Mouse (Mus musculus) urinary bladder, postnatal 14 days (tissue): ENCODE results near the gene Ereg.

ENCODE experiments used
- DNase-seq: peaks from one replicate; pipeline ENCODE4 v3.0.0; 2021; ENCODE audit warnings: low spot score

Gene Ereg

DNA sequence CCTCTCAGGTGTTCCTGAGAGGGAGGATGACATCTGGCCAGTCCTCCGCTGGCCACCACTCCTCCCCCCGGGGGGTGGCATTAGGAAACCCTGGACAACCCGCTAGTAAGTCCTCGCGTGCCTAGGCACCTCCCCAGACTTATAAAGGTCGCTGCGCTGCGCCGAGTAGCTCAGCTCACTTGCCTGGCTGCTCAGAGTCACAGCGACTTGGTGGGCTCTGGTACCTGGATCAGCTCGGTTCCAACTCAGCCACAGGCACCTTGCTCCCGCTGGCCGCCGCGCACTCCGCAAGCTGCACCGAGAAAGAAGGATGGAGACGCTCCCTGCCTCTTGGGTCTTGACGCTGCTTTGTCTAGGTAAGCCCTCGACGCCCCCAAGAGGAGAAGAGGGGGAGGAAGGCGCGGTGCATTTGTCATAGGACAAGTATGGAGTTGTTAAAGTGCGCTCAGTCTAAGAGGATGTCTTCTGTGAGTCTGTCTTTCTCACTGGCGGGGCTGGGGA is at the start of gene Ereg:
Gene Ereg (plus strand): TSS at position 173 of the 501 bp plus-strand sequence.
- DNase-seq = peak; percentile 31

DNA sequence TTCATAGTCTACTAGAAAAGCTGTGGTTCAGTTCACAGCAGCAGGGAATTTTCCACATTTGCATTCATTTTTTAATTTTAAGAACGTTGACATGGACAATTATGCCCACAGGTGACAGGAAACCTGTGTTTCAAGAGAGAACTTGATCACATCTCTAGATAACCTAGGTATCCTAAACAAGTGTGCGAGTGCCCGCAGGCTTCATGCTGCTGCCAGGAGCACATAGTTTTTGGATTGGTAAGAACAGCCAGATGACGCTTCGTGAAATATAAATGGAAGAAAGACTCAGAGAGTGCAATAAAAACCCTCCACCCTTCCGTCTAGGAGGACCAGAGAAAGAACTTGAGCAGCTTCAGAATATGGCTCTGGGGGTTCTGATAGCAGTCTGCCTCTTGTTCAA is 47.3 kb upstream of the Ereg start, which contains the start of gene Epgn:
Gene Epgn (plus strand): TSS at position 301 of the 400 bp plus-strand sequence.
- DNase-seq = no peak

DNA sequence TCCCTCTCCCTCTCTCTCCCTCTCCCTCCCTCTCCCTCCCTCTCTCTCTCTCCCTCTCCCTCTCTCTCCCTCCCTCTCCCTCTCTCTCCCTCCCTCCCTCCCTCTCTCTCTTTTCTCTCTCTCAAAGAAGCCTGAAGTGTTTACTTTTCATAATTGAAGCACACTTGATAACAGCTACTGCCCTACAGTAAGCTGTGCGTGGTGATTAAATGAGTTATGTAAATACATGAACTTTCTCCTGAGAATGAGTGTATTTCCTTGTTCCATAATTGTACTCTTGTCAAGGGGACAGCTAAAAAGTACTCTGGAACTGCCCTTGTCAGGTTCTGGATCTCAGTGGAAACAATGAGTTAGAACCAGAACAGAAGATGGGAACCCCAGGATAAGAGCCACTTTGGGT is 46.6 kb upstream of the Ereg start:
- no peak for DNase-seq

DNA sequence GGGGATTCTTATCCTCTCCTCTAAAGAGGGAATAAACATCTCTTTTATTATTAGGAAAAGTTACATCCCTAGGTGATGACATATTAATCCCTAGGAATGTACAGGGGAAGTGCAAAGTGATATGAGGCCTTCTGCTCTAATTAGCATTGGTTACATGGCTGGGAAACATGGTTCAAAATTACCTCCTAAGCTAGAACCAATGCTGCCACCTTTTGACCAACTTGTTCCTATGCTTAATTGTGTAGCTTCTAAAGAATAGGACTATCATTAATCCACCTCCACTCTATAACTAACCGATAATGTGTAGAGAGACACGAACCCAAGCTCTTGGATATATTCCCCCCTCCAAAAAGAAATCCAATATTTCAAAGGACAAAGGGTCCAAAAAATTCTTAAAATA is 43.8 kb upstream of the Ereg start:
- no peak for DNase-seq

DNA sequence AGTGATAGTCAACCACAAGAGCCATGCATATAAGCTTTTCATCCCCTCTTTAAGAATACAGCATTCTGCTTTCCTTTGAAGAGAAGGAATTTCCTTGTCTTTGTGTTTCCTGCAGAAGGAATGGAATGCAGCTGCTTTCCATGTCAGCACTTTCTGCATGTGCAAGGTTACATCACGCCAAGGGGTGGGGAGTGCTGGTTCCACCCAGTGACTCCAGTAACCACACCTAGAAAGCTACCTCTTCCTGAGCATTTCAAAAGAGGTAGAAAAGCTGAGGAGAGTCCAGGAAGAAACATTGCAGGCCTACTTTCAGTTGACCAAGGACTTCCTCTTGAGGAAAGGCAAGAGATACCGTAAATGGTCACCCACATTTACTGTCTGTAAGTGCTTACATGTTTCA is 39.1 kb upstream of the Ereg start:
- DNase-seq = no peak

DNA sequence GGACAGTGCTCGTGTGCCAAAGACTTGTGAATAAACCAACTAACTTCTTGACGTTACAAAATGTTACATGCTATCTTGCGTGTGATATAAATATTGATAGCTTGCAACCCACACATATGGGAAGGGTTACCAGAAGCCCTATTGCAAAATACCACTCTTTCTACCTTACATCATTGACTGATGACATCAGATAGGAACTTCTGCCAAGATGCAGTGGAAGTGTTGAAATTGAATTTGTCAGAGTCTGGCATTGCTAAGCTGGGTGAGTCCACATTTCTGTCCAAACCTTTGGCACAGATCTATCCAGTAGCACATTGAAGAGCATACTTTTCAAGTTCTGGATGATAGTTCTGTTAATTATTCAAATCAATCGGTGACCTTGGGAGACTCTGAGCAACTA is 37.8 kb upstream of the Ereg start:
- DNase-seq = no peak

DNA sequence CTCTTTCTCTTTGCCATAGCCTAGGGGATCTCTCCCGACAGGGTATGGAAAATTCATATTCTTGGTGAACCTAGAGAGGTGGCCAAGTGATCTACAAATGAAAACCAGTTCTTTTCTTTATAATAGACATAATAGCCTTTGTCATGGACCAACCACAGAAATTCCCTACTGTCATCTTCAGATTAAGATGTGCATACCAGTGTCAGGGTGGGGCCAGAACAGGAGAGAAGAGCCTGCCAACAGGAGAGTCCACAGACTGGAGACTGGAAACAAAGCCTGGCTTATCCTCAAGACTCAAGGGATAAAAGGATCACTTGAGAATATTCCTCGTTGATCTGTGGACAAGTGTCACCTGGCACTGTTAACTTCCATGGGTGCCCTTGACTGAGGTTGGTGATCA is 36.7 kb upstream of the Ereg start:
- DNase-seq = no peak

DNA sequence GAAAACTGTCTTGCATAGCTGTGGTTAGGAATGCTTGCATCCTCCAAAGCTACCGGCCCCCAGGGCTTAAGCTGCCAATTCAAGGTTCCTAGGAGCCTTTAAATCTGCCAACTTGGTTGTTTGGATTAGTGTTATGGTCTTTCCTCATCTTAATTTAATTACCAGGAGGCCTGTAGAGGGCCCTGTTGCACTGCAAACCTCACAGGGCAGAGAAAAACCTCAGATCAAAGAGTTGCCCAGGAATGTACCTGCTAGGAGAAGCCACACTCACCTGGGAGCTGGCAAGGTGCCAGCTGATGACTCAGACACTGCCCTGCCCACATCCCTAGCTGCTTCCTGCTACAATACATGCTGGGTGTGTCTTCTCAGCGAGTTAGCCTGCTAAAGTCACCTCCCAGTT is 35.9 kb upstream of the Ereg start:
- peak; percentile 92 for DNase-seq

- no peak for DNase-seq
These were observed 35.5 kb upstream of the Ereg start for GRCm38 (mm10) chr5:91038963-91039362.

GRCm38 (mm10) chr5:91047987-91048386 is 26.4 kb upstream of the Ereg start:
- no peak for DNase-seq

DNA sequence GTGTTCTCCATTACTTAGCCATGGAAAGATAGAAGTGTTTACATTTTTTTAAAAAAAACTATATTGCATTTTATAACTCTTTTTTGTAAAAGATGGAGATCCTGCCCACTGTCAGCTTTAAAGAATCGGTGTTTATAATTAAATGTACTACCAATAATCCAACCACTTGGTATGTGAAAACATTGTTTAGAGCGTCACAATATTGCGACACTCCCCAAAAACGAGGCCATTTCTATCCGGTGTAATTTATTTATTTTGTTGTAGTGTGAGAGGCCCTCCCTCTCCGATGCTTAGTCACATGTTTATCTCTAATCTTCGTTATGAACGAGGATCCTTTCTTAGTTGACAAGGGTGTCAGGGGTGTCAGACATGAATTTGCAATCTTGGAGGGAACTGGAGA is 26.0 kb upstream of the Ereg start:
- no peak for DNase-seq

- no peak for DNase-seq
These were observed 2.1 kb upstream of the Ereg start for GRCm38 (mm10) chr5:91072340-91072739.

DNA sequence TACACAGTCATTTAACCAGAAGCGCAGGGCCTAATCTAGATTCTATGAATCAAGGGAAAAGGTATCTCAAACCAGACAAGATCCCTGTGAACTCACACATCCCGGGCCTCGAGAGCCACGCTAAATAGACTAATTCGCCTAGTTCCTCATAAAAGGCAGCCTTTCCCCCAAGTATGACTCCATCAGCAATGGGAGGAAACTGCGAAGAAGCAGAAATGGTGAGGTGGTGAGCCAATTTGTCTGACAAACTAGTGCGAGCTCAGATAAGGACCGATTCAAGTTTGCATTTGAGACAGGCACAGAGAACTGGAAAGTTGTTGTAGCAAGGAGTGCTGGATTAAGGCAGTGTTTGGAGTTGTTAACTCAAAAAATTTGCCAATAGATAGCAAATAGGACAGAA is 796 bp upstream of the Ereg start:
- no peak for DNase-seq

GRCm38 (mm10) chr5:91074026-91074425 is 396 bp upstream of the Ereg start:
- DNase-seq = peak; percentile 10

GRCm38 (mm10) chr5:91075021-91075420 is 599 bp downstream of the Ereg start:
- no peak for DNase-seq

GRCm38 (mm10) chr5:91083016-91083415 is 8.6 kb downstream of the Ereg start:
- DNase-seq = peak; percentile 26

- no peak for DNase-seq
These were observed 10.9 kb downstream of the Ereg start for GRCm38 (mm10) chr5:91085291-91085690.

GRCm38 (mm10) chr5:91090301-91090700 is 15.9 kb downstream of the Ereg start:
- no peak for DNase-seq

DNA sequence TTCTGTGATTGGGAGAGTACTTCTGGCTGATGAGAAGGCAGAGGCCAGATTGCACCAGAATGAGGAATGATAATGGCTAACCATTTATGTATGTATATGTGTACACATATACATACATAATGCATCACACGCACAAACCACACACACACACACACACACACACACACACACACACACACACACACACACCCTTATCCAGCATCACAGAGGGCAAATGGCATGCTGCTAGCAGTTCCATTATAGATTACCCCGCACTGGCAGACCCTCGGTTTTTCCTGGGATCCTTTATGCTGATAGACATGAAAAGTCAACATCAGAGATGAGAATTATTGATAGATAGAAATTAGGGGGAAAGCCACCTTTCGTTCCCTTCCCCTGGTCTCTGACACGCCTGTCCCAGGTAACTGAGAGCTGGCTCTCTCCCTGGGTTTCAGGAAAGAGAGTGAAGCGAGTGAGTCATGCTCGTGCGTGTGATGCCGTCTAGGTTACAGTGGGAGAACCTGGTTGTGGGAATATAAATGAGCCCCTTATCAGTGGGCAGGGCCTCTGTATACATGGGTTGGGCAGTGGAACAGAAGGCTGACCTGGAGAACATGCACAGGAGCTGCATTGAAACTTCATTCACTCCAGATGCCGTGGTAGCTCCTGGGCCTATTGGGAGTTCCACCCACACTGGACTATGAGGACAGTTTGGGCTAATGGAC is 23.6 kb downstream of the Ereg start:
- peak; percentile 47 for DNase-seq

- no peak for DNase-seq
These were observed 27.3 kb downstream of the Ereg start for GRCm38 (mm10) chr5:91101742-91102141.

GRCm38 (mm10) chr5:91103943-91104665 is 29.7 kb downstream of the Ereg start:
- peak; percentile 8 for DNase-seq

GRCm38 (mm10) chr5:91106248-91106647 is 31.8 kb downstream of the Ereg start:
- DNase-seq = no peak

DNA sequence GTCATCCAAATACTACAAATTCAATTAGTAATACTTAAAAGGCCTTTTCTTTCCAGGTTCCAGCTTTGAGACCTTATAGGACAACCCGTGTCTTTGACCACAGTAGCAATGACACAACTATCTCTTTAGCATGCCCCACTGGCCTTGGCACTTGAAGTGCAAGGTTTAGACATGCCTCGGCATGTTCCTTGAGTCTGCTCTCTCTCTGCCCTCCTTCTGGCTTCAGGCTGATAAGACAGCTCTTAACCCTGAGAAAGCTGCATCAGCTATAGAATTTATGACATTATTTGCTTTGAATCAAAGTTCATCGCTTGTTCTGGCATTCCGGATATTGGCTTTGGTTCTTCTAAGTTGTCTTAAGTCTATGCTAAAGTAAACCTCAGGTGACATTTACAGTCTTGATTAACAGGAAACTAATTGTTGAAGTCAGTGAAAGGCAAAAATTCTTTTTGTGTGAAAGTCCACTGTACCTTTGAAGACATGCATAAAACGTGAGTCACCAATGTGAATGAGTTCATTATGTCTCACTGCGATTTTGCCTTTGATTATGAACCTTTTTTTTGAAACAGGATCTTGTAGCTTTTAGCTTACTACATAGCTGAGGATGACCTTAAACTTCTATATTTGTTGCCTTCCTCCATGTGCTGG is 35.7 kb downstream of the Ereg start:
- DNase-seq = peak; percentile 36
